Mouse (Mus musculus) midbrain, postnatal 0 days (tissue): Measurements from ENCODE around the gene Zdhhc5. TPM values are rescaled to one million over a fixed set of nuclear protein-coding genes. Genes with fewer than 3 reads are reported as not detected.
A peak's percentile ranks its signal among the peaks of the same experiment; 100 is the strongest.

ENCODE experiments used
- ATAC-seq: fragments of 200-750 bp; cut with Nextera tagmentation; 2 replicates; pipeline ENCODE4 v1.8.0; 2017; ENCODE audit warnings: moderate number of reproducible peaks, mild to moderate bottlenecking, moderate TSS enrichment, moderate library complexity; ENCODE audit not compliant: low FRiP score
- DNase-seq: peaks from one replicate; pipeline ENCODE4 v3.0.0-alpha.2; 2015; ENCODE audit warnings: low spot score
- H3K27ac ChIP-seq: fragments of 300-500 bp; sonication (generic); 2 replicates; pipeline ENCODE4 v1.5.1; 2014; ENCODE audit warnings: low read depth, mild to moderate bottlenecking, low read length, mixed read lengths
- H3K27me3 ChIP-seq: fragments of 300-500 bp; sonication (generic); 2 replicates; pipeline ENCODE4 v1.6.1; 2014; ENCODE audit warnings: low read length, control low read depth, mixed read lengths; ENCODE audit not compliant: insufficient read depth
- H3K36me3 ChIP-seq: fragments of 300-500 bp; sonication (generic); 2 replicates; pipeline ENCODE4 v1.6.1; 2014; ENCODE audit warnings: low read length, control low read depth, mixed read lengths; ENCODE audit not compliant: insufficient read depth
- H3K4me1 ChIP-seq: fragments of 300-500 bp; sonication (generic); 2 replicates; pipeline ENCODE4 v1.6.1; 2014; ENCODE audit warnings: mild to moderate bottlenecking, control low read depth, antibody characterized with exemption, low read length, mixed read lengths; ENCODE audit not compliant: insufficient read depth
- H3K4me2 ChIP-seq: fragments of 300-500 bp; sonication (generic); 2 replicates; pipeline ENCODE4 v1.6.1; 2014; ENCODE audit warnings: low read depth, mild to moderate bottlenecking, low read length, mixed read lengths; ENCODE audit not compliant: poor library complexity, severe bottlenecking
- H3K4me3 ChIP-seq: fragments of 300-500 bp; sonication (generic); 2 replicates; pipeline ENCODE4 v1.5.1; 2014; ENCODE audit warnings: low read depth, mild to moderate bottlenecking, low read length, moderate library complexity
- H3K9ac ChIP-seq: fragments of 300-500 bp; sonication (generic); replicated peaks from 2 replicates; pipeline ENCODE4 v1.6.1; 2014; ENCODE audit warnings: mild to moderate bottlenecking, low read length, moderate library complexity, mixed read lengths; ENCODE audit not compliant: poor library complexity, severe bottlenecking
- H3K9me3 ChIP-seq: fragments of 300-500 bp; sonication (generic); 2 replicates; pipeline ENCODE4 v1.6.1; 2016; ENCODE audit warnings: low read length, control low read depth
- CTCF ChIP-seq: IDR thresholded peaks from 2 replicates; pipeline ENCODE4 v1.5.1; 2016; ENCODE audit warnings: antibody characterized with exemption, mild to moderate bottlenecking
- WGBS: fragments of 180-500 bp; shearing (Covaris S2); extraction: QIAGEN DNeasy Blood & Tissue Kit; methylation state at CpG from one replicate; pipeline ENCODE4 v1.1.7; 2014; 5-methylcytosine and 5-hydroxymethylcytosine counted together
- polyA plus RNA-seq: library from polyadenylated mRNA; unstranded; fragments of >200 nt; fragmentation: Nextera tagmentation; extraction: Ambion mirVana; gene quantifications from 2 replicates; pipeline ENCODE4 v1.2.1, GENCODE M21; 2015
- total RNA-seq: library from RNA; depleted of rRNA; stranded (reverse); fragments of >200 nt; gene quantifications from 2 replicates; pipeline ENCODE4 v1.2.3, GENCODE M21; 2014; rRNA removed

Gene Zdhhc5
- total RNA-seq = 39.0 and 39.4 TPM in 2 replicates
- polyA plus RNA-seq = 14.5 and 17.9 TPM in 2 replicates

GRCm38 (mm10) chr2:84714811-84715561 lies at the start of gene Zdhhc5:
TSS of gene Zdhhc5 (minus strand) at chr2:84715180.
- H3K4me1 ChIP-seq = 0 out of 2 replicates have a peak, but pooled peaks cover 6% of the 10 kb centered on the region
- H3K27me3 ChIP-seq = no peaks in the 10 kb centered on the region
- WGBS = under 1% methylated on average over 96 of the region's 107 CpGs
- DNase-seq = peak; percentile 99
- peak within 1 kb of the TSS; percentile 62 for H3K4me3 ChIP-seq
- H3K9me3 ChIP-seq = no peaks in the 10 kb centered on the region
- H3K9ac ChIP-seq = peak within 1 kb of the TSS; percentile 73
- H3K36me3 ChIP-seq = 0 out of 2 replicates have a peak, but pooled peaks cover 11% of the 10 kb centered on the region
- ATAC-seq = peak; percentile 96
- TF ChIP-seq CTCF = no peak
- H3K27ac ChIP-seq = peak within 1 kb of the TSS; percentile 91
- H3K4me2 ChIP-seq = peak within 1 kb of the TSS; percentile 68

- no peak overlapping the region for H3K4me3 ChIP-seq
- no peaks in the 10 kb centered on the region for H3K27me3 ChIP-seq
- TF ChIP-seq CTCF = no peak
- no peaks in the 10 kb centered on the region for H3K9me3 ChIP-seq
- no peak overlapping the region for H3K27ac ChIP-seq
- H3K4me2 ChIP-seq = no peak overlapping the region
- no peak for ATAC-seq
- H3K36me3 ChIP-seq = no peaks in the 10 kb centered on the region
- DNase-seq = no peak
- no peaks in the 10 kb centered on the region for H3K4me1 ChIP-seq
- 48% methylated on average over 1 of the region's 1 CpGs for WGBS
- no peak overlapping the region for H3K9ac ChIP-seq
Measured at GRCm38 (mm10) chr2:84762818-84763217, 47.8 kb upstream of the Zdhhc5 start.

GRCm38 (mm10) chr2:84762295-84762694 lies 47.3 kb upstream of the Zdhhc5 start:
- ATAC-seq (no peak), DNase-seq (no peak)
- no peaks in the 10 kb centered on the region for H3K36me3 ChIP-seq
- no peak overlapping the region for H3K9ac ChIP-seq
- H3K4me1 ChIP-seq = no peaks in the 10 kb centered on the region
- H3K27me3 ChIP-seq = no peaks in the 10 kb centered on the region
- H3K9me3 ChIP-seq = no peaks in the 10 kb centered on the region
- no peak for TF ChIP-seq CTCF
- H3K27ac ChIP-seq = no peak overlapping the region
- 29% methylated on average over 4 of the region's 4 CpGs for WGBS
- H3K4me3 ChIP-seq = no peak overlapping the region
- no peak overlapping the region for H3K4me2 ChIP-seq

GRCm38 (mm10) chr2:84761840-84762239 lies 46.9 kb upstream of the Zdhhc5 start:
- DNase-seq (no peak), ATAC-seq (no peak)
- no peaks in the 10 kb centered on the region for H3K9me3 ChIP-seq
- 90% methylated on average over 1 of the region's 1 CpGs for WGBS
- TF ChIP-seq CTCF = no peak
- no peak overlapping the region for H3K27ac ChIP-seq
- no peak overlapping the region for H3K4me3 ChIP-seq
- no peak overlapping the region for H3K4me2 ChIP-seq
- no peaks in the 10 kb centered on the region for H3K4me1 ChIP-seq
- H3K9ac ChIP-seq = no peak overlapping the region
- H3K27me3 ChIP-seq = no peaks in the 10 kb centered on the region
- no peaks in the 10 kb centered on the region for H3K36me3 ChIP-seq

GRCm38 (mm10) chr2:84761309-84761708 lies 46.3 kb upstream of the Zdhhc5 start:
- no peak for ATAC-seq
- Histone ChIP-seq H3K4me1 (no peaks in the 10 kb centered on the region), H3K9ac (no peak overlapping the region), H3K9me3 (no peaks in the 10 kb centered on the region), H3K4me2 (no peak overlapping the region), H3K4me3 (no peak overlapping the region), H3K36me3 (no peaks in the 10 kb centered on the region), H3K27me3 (no peaks in the 10 kb centered on the region), H3K27ac (no peak overlapping the region)
- no peak for TF ChIP-seq CTCF
- WGBS = 85% methylated on average over 3 of the region's 3 CpGs
- no peak for DNase-seq

- H3K4me2 ChIP-seq = no peak overlapping the region
Measured at GRCm38 (mm10) chr2:84760777-84761176, 45.8 kb upstream of the Zdhhc5 start.

More at GRCm38 (mm10) chr2:84760777-84761176, 45.8 kb upstream of the Zdhhc5 start:
- no peak overlapping the region for H3K27ac ChIP-seq
- no peaks in the 10 kb centered on the region for H3K4me1 ChIP-seq
- H3K27me3 ChIP-seq = no peaks in the 10 kb centered on the region
- no peaks in the 10 kb centered on the region for H3K36me3 ChIP-seq
- TF ChIP-seq CTCF = no peak
- DNase-seq (no peak), ATAC-seq (no peak)
- no peaks in the 10 kb centered on the region for H3K9me3 ChIP-seq
- WGBS = 65% methylated on average over 8 of the region's 8 CpGs
- no peak overlapping the region for H3K4me3 ChIP-seq
- no peak overlapping the region for H3K9ac ChIP-seq
